Mouse (Mus musculus) layer of hippocampus, postnatal 10 days (tissue): ENCODE results near the gene BC037034. TPM values are rescaled to one million over a fixed set of nuclear protein-coding genes. Genes with fewer than 3 reads are reported as not detected.
"Not testable (repeated sequence)": the region's sequence is repeated elsewhere in the genome, so short reads cannot be mapped to it uniquely, and the experiment has no call there.

Experiments used
- DNase-seq, 2 experiments: peaks; one replicate each; pipeline ENCODE4 v3.0.0; 2021; ENCODE audit warnings: low spot score in 2 of 2
- total RNA-seq, 2 experiments: library from RNA; stranded (reverse); gene quantifications; 2 replicates each; pipeline ENCODE4 v1.2.3; 2021

Gene BC037034
- total RNA-seq, 2 experiments from 2014 or later, result 76.0 to 84.4 TPM

DNA sequence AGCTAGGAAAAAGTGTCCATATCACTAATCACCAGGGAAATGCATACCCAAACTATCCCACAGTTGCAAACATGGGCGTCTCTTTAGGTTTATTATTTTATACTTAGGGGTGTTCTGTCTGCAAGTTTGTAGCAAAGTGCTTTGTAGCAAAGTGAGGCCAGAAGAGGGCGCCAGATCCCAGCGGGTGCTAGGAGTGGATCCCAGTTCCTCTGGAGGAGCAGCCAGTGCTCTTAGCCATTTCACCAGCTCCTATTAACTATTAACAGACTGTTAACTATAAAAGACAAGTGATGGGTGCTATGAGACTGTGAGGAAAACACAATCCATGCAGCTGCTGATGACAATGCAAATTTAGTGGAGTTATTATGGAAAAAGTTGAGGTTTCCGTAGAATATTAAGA lies 41.7 kb downstream of the BC037034 start:
- peak; percentile 93 to 95 for DNase-seq

DNA sequence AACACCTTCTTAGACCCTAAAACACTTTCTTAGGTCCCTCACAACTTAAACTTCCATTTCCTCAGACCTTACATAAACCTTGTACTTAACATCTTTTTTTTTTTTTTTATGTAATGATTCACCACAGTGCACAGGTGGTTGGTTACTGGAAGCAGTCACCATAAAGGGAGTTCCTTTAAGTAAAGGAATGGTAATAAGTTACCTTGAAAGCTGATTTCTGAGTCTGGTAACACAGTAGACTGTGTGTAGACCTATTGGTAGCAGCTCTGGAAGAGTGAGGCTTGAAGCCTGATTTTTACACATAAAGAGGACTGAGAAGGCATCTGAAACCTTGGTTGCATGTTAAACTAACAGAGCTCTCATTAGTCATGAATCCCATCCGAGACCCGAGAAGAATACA lies 44.0 kb downstream of the BC037034 start:
- no peak for DNase-seq

GRCm38 (mm10) chr5:138216632-138217031 lies 47.2 kb downstream of the BC037034 start:
- not testable (repeated sequence) for DNase-seq

Other genes starting within 250 kb of the BC037034 start
- gene Smok3a, start 242.8 kb downstream of the BC037034 start, total RNA-seq, result not detected
- gene Smok3b, start 242.6 kb downstream of the BC037034 start, total RNA-seq, result not detected
- gene Smok3c, start 210.8 kb downstream of the BC037034 start, total RNA-seq, result not detected
- 10 to 100 TPM; 38.4 to 43.5 TPM for gene Zkscan1, start 178.9 kb downstream of the BC037034 start, total RNA-seq
- 10 to 100 TPM; 23.0 to 26.6 TPM for gene Zscan21, start 147.1 kb downstream of the BC037034 start, total RNA-seq
- gene Zfp113, start 108.3 kb downstream of the BC037034 start, total RNA-seq, result 10 to 100 TPM; 10.8 to 14.3 TPM
- 100 to 1,000 TPM; 129 to 145 TPM for gene Cops6, start 103.0 kb downstream of the BC037034 start, total RNA-seq
- 10 to 100 TPM; 25.9 to 26.5 TPM for gene Ap4m1, start 92.0 kb downstream of the BC037034 start, total RNA-seq
- 10 to 100 TPM; 20.8 to 25.6 TPM for gene Mcm7, start 91.6 kb downstream of the BC037034 start, total RNA-seq
- 10 to 100 TPM; 26.2 to 30.0 TPM for gene Taf6, start 76.6 kb downstream of the BC037034 start, total RNA-seq
- 10 to 100 TPM; 15.4 to 17.6 TPM for gene Cnpy4, start 76.5 kb downstream of the BC037034 start, total RNA-seq
- 10 to 100 TPM; 11.4 to 14.2 TPM for gene Mblac1, start 69.7 kb downstream of the BC037034 start, total RNA-seq
- gene Nxpe5, start 38.1 kb downstream of the BC037034 start, total RNA-seq, result under 1 TPM in 1 of 2 experiments, not detected in 1; 0.21 TPM
- gene Lamtor4, start 8.6 kb downstream of the BC037034 start, total RNA-seq, result 10 to 100 TPM; 66.1 to 73.3 TPM
- 1 to 10 TPM; 2.8 TPM for gene Gal3st4, start 8.8 kb upstream of the BC037034 start, total RNA-seq
- gene Gm43720, start 15.9 kb upstream of the BC037034 start, total RNA-seq, result not detected
- 10 to 100 TPM; 11.2 to 11.8 TPM for gene Gpc2, start 16.0 kb upstream of the BC037034 start, total RNA-seq
- gene Stag3, start 16.2 kb upstream of the BC037034 start, total RNA-seq, result 1 to 10 TPM; 3.3 to 4.1 TPM
- not detected for gene Pvrig, start 77.9 kb upstream of the BC037034 start, total RNA-seq
- gene Zfp157, start 177.4 kb upstream of the BC037034 start, total RNA-seq, result 10 to 100 TPM; 24.9 to 26.5 TPM